Mouse (Mus musculus): Measurements from ENCODE around the gene Nr1d1. TPM values are rescaled to one million over a fixed set of nuclear protein-coding genes. Genes with fewer than 3 reads are reported as not detected.

Nr1d1 gene
- polyA plus RNA-seq, 2 experiments, result 1.4 to 1.8 TPM

DNA sequence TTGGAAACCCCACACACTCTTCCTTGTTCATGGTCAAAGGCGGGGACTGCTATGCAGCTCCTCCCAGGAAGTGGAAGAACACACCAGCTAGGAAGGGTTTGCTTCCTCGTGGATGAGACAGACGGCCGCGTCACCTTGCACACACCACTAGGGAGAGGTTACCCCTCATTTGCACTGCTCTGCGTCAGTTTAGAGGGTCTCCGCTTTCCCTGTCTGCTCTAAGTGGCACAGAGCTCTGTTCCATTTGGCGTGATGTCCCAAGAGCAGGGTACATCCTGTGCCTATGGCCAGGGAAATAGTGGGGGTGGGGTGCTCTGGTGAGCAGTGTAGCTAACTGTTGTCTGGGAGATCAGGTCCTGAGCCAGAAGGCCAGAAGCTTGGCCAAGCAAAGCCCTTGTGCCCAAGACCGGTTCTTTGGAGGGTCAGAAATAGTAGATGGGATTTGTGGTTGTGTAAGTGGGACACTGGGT lies 20.9 kb downstream of the Nr1d1 start:
- TF ChIP-seq POLR2A (IDR thresholded peaks at IDR 0.05; ENCODE audit: borderline replicate concordance, extremely low read depth, insufficient read depth, insufficient read length), result no peak

GRCm38 (mm10) chr11:98753264-98753663 lies 21.9 kb downstream of the Nr1d1 start:
- no peaks in the 10 kb centered on the region for H3K9me3 ChIP-seq (ENCODE audit: control insufficient read depth, low read length)
- H3K9ac ChIP-seq (ENCODE audit: low read depth, low read length, severe bottlenecking), result no peak overlapping the region
- ATAC-seq (ENCODE audit: low FRiP score, low read depth) (no peak), DNase-seq (ENCODE audit: low spot score) (no peak)
- peaks cover 56% of the 10 kb centered on the region for H3K4me1 ChIP-seq (ENCODE audit: control insufficient read depth, insufficient read depth, low read length)
- peaks cover 46% of the 10 kb centered on the region for H3K36me3 ChIP-seq (ENCODE audit: control insufficient read depth, insufficient read depth, low read length)
- no peak for TF ChIP-seq POLR2A (IDR thresholded peaks at IDR 0.05; ENCODE audit: borderline replicate concordance, extremely low read depth, insufficient read depth, insufficient read length)
- no peak overlapping the region for H3K27ac ChIP-seq (replicated peaks; ENCODE audit: low read depth, low read length)
- no peaks in the 10 kb centered on the region for H3K27me3 ChIP-seq (ENCODE audit: control insufficient read depth, insufficient read depth, low read length)
- no peak overlapping the region for H3K4me3 ChIP-seq (replicated peaks; ENCODE audit: low read length)
- no peak overlapping the region for H3K4me2 ChIP-seq (replicated peaks; ENCODE audit: low read depth, low read length, severe bottlenecking)
- 92% methylated on average over 5 of the region's 5 CpGs for WGBS

More for the DNA sequence above, 20.9 kb downstream of the Nr1d1 start:
- Histone ChIP-seq H3K9me3 (ENCODE audit: control insufficient read depth, low read length) (no peaks in the 10 kb centered on the region), H3K27ac (replicated peaks; ENCODE audit: low read depth, low read length) (0 out of 2 replicates have a peak overlapping the region, but pooled peaks have one; percentile 26), H3K27me3 (ENCODE audit: control insufficient read depth, insufficient read depth, low read length) (no peaks in the 10 kb centered on the region), H3K4me2 (replicated peaks; ENCODE audit: low read depth, low read length, severe bottlenecking) (no peak overlapping the region), H3K4me3 (replicated peaks; ENCODE audit: low read length) (no peak overlapping the region), H3K9ac (ENCODE audit: low read depth, low read length, severe bottlenecking) (no peak overlapping the region), H3K4me1 (ENCODE audit: control insufficient read depth, insufficient read depth, low read length) (peaks cover 47% of the 10 kb centered on the region), H3K36me3 (ENCODE audit: control insufficient read depth, insufficient read depth, low read length) (peaks cover 48% of the 10 kb centered on the region)
- WGBS, result 62% methylated on average over 9 of the region's 9 CpGs
- no peak for ATAC-seq (ENCODE audit: low FRiP score, low read depth)
- no peak for DNase-seq (ENCODE audit: low spot score)

- TF ChIP-seq POLR2A (IDR thresholded peaks at IDR 0.05; ENCODE audit: borderline replicate concordance, extremely low read depth, insufficient read depth, insufficient read length), result no peak
- H3K4me1 ChIP-seq (ENCODE audit: control insufficient read depth, insufficient read depth, low read length), result peaks cover 62% of the 10 kb centered on the region
- 86% methylated on average over 10 of the region's 10 CpGs for WGBS
- H3K27ac ChIP-seq (replicated peaks; ENCODE audit: low read depth, low read length), result no peak overlapping the region
- H3K36me3 ChIP-seq (ENCODE audit: control insufficient read depth, insufficient read depth, low read length), result peaks cover 44% of the 10 kb centered on the region
- ATAC-seq (ENCODE audit: low FRiP score, low read depth), result no peak
- no peak overlapping the region for H3K4me2 ChIP-seq (replicated peaks; ENCODE audit: low read depth, low read length, severe bottlenecking)
- H3K27me3 ChIP-seq (ENCODE audit: control insufficient read depth, insufficient read depth, low read length), result no peaks in the 10 kb centered on the region
- no peak overlapping the region for H3K9ac ChIP-seq (ENCODE audit: low read depth, low read length, severe bottlenecking)
- DNase-seq (ENCODE audit: low spot score), result no peak
- no peaks in the 10 kb centered on the region for H3K9me3 ChIP-seq (ENCODE audit: control insufficient read depth, low read length)
- H3K4me3 ChIP-seq (replicated peaks; ENCODE audit: low read length), result no peak overlapping the region
Observed at GRCm38 (mm10) chr11:98752562-98753140, 22.5 kb downstream of the Nr1d1 start.

- peak overlapping the region; percentile 43 for H3K4me2 ChIP-seq (replicated peaks; ENCODE audit: low read depth, low read length, severe bottlenecking)
- 21% methylated on average over 6 of the region's 6 CpGs for WGBS
- no peak for DNase-seq (ENCODE audit: low spot score)
Observed at GRCm38 (mm10) chr11:98751221-98751782, 23.8 kb downstream of the Nr1d1 start.

GRCm38 (mm10) chr11:98750351-98751201 lies 24.6 kb downstream of the Nr1d1 start:
- DNase-seq (ENCODE audit: low spot score) (no peak), ATAC-seq (ENCODE audit: low FRiP score, low read depth) (no peak)
- no peaks in the 10 kb centered on the region for H3K9me3 ChIP-seq (ENCODE audit: control insufficient read depth, low read length)
- H3K4me3 ChIP-seq (replicated peaks; ENCODE audit: low read length), result peak overlapping the region; percentile 11; the same call in 1 of the 2 replicates
- H3K4me2 ChIP-seq (replicated peaks; ENCODE audit: low read depth, low read length, severe bottlenecking), result peak overlapping the region; percentile 43
- no peaks in the 10 kb centered on the region for H3K27me3 ChIP-seq (ENCODE audit: control insufficient read depth, insufficient read depth, low read length)
- 35% methylated on average over 17 of the region's 17 CpGs for WGBS
- H3K4me1 ChIP-seq (ENCODE audit: control insufficient read depth, insufficient read depth, low read length), result peaks cover 81% of the 10 kb centered on the region
- no peak for TF ChIP-seq POLR2A (IDR thresholded peaks at IDR 0.05; ENCODE audit: borderline replicate concordance, extremely low read depth, insufficient read depth, insufficient read length)
- H3K27ac ChIP-seq (replicated peaks; ENCODE audit: low read depth, low read length), result peak overlapping the region; percentile 65
- H3K9ac ChIP-seq (ENCODE audit: low read depth, low read length, severe bottlenecking), result peak overlapping the region; percentile 34; the same call in 1 of the 2 replicates
- H3K36me3 ChIP-seq (ENCODE audit: control insufficient read depth, insufficient read depth, low read length), result peaks cover 23% of the 10 kb centered on the region

More at GRCm38 (mm10) chr11:98751221-98751782, 23.8 kb downstream of the Nr1d1 start:
- Histone ChIP-seq H3K9me3 (ENCODE audit: control insufficient read depth, low read length) (no peaks in the 10 kb centered on the region), H3K9ac (ENCODE audit: low read depth, low read length, severe bottlenecking) (peak overlapping the region; percentile 34; the same call in 1 of the 2 replicates), H3K27ac (replicated peaks; ENCODE audit: low read depth, low read length) (peak overlapping the region; percentile 65), H3K27me3 (ENCODE audit: control insufficient read depth, insufficient read depth, low read length) (no peaks in the 10 kb centered on the region), H3K4me1 (ENCODE audit: control insufficient read depth, insufficient read depth, low read length) (peaks cover 74% of the 10 kb centered on the region), H3K36me3 (ENCODE audit: control insufficient read depth, insufficient read depth, low read length) (peaks cover 30% of the 10 kb centered on the region), H3K4me3 (replicated peaks; ENCODE audit: low read length) (peak overlapping the region; percentile 11; the same call in 1 of the 2 replicates)
- no peak for ATAC-seq (ENCODE audit: low FRiP score, low read depth)
- TF ChIP-seq POLR2A (IDR thresholded peaks at IDR 0.05; ENCODE audit: borderline replicate concordance, extremely low read depth, insufficient read depth, insufficient read length), result no peak

All from limb, embryonic 14.5 days (tissue).